Mouse (Mus musculus) liver, postnatal 0 days (tissue): ENCODE measurements around the gene Zfp628.
"Not testable (repeated sequence)": the region's sequence is repeated elsewhere in the genome, so short reads cannot be mapped to it uniquely, and the experiment has no call there.

Experiments used
- CTCF ChIP-seq: sonication (generic); IDR thresholded peaks from 2 replicates; pipeline ENCODE4 v1.5.1; 2016; ENCODE audit warnings: antibody characterized with exemption, low read depth
- EP300 ChIP-seq: IDR thresholded peaks from 2 replicates; pipeline ENCODE4 v1.6.1; 2016; ENCODE audit warnings: antibody characterized with exemption, low read depth, mild to moderate bottlenecking

DNA sequence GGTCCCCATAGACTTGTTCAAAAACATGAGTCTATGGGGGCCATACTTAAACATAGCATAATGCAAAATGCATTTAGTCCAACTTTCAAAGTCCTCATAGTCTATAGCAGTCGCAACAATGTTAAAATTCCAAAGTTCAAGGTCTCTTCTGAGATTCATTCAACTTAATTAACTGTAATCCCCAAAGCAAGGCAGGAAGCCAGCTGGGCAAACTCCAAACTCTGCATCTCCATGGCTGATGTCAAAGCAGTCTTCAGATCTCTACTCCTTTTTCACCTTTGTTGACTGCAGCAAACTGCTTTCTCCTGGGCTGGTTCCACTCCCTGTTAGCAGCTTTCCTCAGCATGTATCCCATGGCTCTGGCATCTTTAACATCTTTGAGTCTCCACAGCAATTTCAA, 36.0 kb upstream of the Zfp628 start:
- not testable (repeated sequence) for TF ChIP-seq CTCF, EP300
